Mouse (Mus musculus) effector memory CD4-positive, alpha-beta T cell, adult 5 months (primary cell): ENCODE results near the gene Plekhh3. TPM values are rescaled to one million over a fixed set of nuclear protein-coding genes. Genes with fewer than 3 reads are reported as not detected.

Experiments used
- polyA plus RNA-seq: library from polyadenylated mRNA; unstranded; fragments of 100-300 nt; shearing (Covaris generic); gene quantifications from one replicate; pipeline ENCODE4 v1.2.1, GENCODE M21; 2017

Gene Plekhh3
- 0.15 TPM for polyA plus RNA-seq

GRCm38 (mm10) chr11:101170811-101171610, at the start of gene Plekhh3:
Plekhh3 (minus strand) TSS chr11:101171351.

GRCm38 (mm10) chr11:101174851-101175628, 3.9 kb upstream of the Plekhh3 start, which contains the start of gene Ccr10:
Ccr10 (minus strand) TSS chr11:101175443.

GRCm38 (mm10) chr11:101170354-101170810, 769 bp downstream of the Plekhh3 start, which contains the start of gene Cntnap1:
Cntnap1 (plus strand) TSS chr11:101170523.

DNA sequence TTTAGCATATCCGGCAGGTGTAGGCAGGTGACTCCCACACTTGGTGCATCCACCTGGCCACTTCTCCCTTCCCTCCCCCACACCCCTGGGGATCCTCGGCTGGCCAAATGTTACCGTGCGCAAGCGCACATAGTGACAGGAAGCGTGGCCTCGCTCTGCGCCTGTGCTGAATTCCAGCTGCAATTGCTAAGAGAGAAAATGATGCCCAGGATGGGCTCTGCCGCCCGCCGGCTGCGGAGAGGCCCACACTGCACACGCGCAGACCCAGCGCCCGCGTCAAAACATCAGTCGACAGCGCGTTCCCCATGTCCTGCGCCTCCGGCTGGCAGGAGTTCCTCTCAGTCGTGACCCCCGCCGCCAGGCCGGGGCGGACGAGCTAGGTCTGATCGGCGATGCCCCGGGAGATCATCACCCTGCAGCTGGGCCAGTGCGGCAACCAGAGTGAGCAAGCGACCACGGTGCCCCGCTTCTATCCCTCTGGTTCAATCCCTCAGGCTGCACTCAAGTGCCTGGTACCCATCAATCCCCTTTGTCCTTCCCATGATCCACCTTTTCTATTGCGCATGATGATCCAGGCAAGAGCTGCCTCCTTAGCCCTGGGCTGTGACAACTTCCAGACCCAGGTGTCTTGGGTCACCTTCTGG, 15.3 kb downstream of the Plekhh3 start, which contains the start of gene Tubg2:
Gene Tubg2, plus strand, starts transcription at position 180 of the 644 bp plus-strand sequence.

GRCm38 (mm10) chr11:101119761-101120544, 51.2 kb downstream of the Plekhh3 start, which contains the start of the genes Retreg3 and Tubg1:
Retreg3 (minus strand) TSS chr11:101119893.
Tubg1 (plus strand) TSS chr11:101119938.

Other genes starting within 250 kb of the Plekhh3 start
- 338 TPM for gene Stat3, start 231.8 kb downstream of the Plekhh3 start, polyA plus RNA-seq
- not detected for gene Cavin1, start 200.5 kb downstream of the Plekhh3 start, polyA plus RNA-seq
- 1.00 TPM for gene Atp6v0a1, start 161.9 kb downstream of the Plekhh3 start, polyA plus RNA-seq
- gene Naglu, start 101.3 kb downstream of the Plekhh3 start, polyA plus RNA-seq = 7.1 TPM
- gene Hsd17b1, start 92.9 kb downstream of the Plekhh3 start, polyA plus RNA-seq = not detected
- gene Coasy, start 88.8 kb downstream of the Plekhh3 start, polyA plus RNA-seq = 7.8 TPM
- gene Mlx, start 84.1 kb downstream of the Plekhh3 start, polyA plus RNA-seq = 56.1 TPM
- gene Psmc3ip, start 75.9 kb downstream of the Plekhh3 start, polyA plus RNA-seq = 4.1 TPM
- 58.4 TPM for gene Retreg3, start 51.5 kb downstream of the Plekhh3 start, polyA plus RNA-seq
- 12.5 TPM for gene Tubg1, start 51.4 kb downstream of the Plekhh3 start, polyA plus RNA-seq
- 1.1 TPM for gene Tubg2, start 15.4 kb downstream of the Plekhh3 start, polyA plus RNA-seq
- gene Cntnap1, start 828 bp downstream of the Plekhh3 start, polyA plus RNA-seq = 0.21 TPM
- gene Ccr10, start 4.1 kb upstream of the Plekhh3 start, polyA plus RNA-seq = 0.94 TPM
- gene Ezh1, start 55.1 kb upstream of the Plekhh3 start, polyA plus RNA-seq = 82.5 TPM
- gene Ramp2, start 74.7 kb upstream of the Plekhh3 start, polyA plus RNA-seq = not detected
- 78.1 TPM for gene Vps25, start 82.4 kb upstream of the Plekhh3 start, polyA plus RNA-seq
- 0.62 TPM for gene Wnk4, start 89.2 kb upstream of the Plekhh3 start, polyA plus RNA-seq
- not detected for gene Cntd1, start 107.7 kb upstream of the Plekhh3 start, polyA plus RNA-seq
- gene Coa3, start 107.8 kb upstream of the Plekhh3 start, polyA plus RNA-seq = 41.6 TPM
- 194 TPM for gene Becn1, start 130.9 kb upstream of the Plekhh3 start, polyA plus RNA-seq
- gene Psme3, start 144.9 kb upstream of the Plekhh3 start, polyA plus RNA-seq = 157 TPM
- 3.6 TPM for gene Aoc2, start 153.7 kb upstream of the Plekhh3 start, polyA plus RNA-seq
- gene Aoc3, start 159.3 kb upstream of the Plekhh3 start, polyA plus RNA-seq = not detected
- not detected for gene G6pc, start 196.2 kb upstream of the Plekhh3 start, polyA plus RNA-seq
- gene Aarsd1, start 246.3 kb upstream of the Plekhh3 start, polyA plus RNA-seq = 28.2 TPM